Mouse (Mus musculus): ENCODE measurements around the gene Rftn2.

Gene Rftn2

DNA sequence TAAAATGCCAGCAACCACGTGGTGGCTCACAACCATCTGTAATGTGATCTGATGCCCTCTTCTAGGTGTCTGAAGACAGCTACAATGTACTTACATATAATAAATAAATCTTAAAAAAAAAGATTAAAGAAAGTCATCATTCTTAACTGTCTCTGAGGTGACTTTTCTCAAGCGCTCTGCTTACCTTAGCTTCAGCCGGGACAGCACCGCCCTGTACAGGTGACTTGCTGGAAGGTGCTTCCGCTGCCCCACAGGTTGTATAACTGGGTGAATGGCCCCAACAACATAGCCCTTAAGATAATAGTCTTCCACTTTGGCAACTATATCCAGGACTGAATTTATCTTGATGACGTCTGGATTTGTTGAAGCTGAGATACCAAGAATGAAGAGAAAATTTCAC is 12.6 kb downstream of the Rftn2 start:
- in situ Hi-C loops (cut with MboI; ENCODE audit: low pct_unique_long_range_greater_than_20kb in 1 of 2, low sequenced_read_pairs in 2 of 2, unreplicated experiment in 1 of 2) = no loop called here

DNA sequence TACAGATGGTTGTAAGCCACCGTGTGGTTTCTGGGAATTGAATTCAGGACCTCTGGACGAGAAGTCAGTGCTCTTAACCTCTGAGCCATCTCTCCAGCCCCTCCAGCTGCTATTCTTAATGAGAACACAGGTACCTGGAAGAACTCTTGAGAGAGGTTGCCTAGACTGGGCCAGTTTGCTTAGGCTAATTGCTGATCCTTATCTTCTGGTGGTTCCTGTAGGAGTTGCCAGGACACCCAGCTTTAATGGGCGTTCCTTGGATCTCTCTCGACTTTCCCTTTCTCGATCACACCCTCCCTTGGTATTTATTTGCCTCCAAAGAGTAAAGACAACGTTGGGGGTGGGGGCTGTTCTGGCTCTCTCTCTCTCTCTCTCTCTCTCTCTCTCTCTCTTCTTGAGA is 13.1 kb downstream of the Rftn2 start:
- in situ Hi-C loops (cut with MboI; ENCODE audit: low pct_unique_long_range_greater_than_20kb in 1 of 2, low sequenced_read_pairs in 2 of 2, unreplicated experiment in 1 of 2) = no loop called here

DNA sequence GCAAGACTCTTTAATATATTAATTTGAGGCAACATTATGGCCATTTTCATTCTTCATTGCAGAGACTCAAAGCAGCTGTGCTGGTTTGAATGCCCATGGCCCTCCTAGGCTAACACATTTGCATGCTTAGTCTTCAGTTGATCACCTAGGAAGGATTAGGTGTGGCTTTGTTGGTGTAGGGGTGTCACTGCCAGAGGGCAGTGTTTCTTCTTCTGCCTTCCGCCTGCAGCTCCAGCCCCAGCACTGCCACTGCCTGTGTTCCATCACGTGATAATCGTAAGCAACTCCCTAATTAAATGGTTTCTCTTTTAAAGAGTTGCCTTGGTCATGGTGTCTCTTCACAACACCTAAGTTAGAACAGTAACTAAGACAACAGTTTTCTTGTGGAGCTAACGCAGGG is 13.8 kb downstream of the Rftn2 start:
- in situ Hi-C loops (cut with MboI; ENCODE audit: low pct_unique_long_range_greater_than_20kb in 1 of 2, low sequenced_read_pairs in 2 of 2, unreplicated experiment in 1 of 2) = no loop called here

DNA sequence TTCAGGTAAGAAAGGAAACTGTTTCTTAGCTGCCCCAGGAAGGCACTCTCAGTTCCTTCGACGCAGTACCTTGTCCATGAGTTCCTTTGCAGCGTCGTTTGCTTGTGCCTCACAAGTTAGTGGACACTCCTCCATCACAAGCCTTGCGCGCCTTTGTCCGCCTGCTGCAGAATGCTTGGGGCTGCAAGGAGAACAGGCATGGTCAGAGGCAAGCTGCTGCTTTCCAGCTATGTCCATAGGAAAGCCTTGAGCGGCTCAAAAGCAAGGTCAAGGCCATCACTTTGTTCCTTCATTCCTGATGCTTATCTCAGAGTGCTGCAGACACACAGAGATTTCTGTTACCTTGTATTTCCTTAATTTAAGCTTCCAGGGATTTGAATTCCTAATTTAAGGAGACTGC is 15.5 kb downstream of the Rftn2 start:
- in situ Hi-C loops (cut with MboI; ENCODE audit: low pct_unique_long_range_greater_than_20kb in 1 of 2, low sequenced_read_pairs in 2 of 2, unreplicated experiment in 1 of 2) = no loop called here

DNA sequence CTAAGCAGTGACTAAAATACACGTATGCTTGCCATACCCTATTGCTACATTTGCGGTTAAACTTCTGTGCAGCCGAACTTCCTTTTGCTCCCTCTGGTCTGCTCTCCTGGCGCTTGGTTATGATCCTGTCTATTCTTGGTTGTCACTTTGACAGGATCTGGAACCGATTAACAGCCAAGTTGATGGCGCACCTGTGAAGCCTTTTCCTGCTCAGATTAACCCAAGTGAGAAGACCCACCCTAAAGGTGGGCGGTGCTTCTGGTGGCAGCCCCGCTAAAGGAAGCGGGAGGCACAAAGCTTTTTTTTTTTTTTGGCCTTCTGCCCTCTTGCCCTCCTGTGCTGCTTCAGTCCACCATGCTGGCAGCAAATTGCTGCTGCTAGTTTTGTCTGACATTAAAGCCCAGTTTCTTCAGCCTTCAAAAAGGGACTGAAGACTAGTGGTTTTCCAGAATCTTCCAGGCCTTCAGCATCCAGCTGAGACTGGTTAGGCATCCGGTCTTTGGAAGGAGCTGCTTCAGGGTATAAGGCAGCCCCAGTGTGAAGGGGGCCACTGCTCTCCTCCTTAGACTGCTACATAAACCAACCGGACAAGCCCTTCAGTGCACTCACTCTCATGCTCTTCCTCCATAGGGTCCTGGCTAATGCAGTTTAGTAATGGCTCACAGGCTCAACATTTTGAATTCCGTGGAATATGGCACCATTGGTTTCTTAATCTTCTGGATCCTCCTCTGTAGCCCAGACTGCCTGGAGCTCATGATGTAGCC is 16.2 kb downstream of the Rftn2 start:
- in situ Hi-C loops (cut with MboI; ENCODE audit: low pct_unique_long_range_greater_than_20kb in 1 of 2, low sequenced_read_pairs in 2 of 2, unreplicated experiment in 1 of 2) = no loop called here

DNA sequence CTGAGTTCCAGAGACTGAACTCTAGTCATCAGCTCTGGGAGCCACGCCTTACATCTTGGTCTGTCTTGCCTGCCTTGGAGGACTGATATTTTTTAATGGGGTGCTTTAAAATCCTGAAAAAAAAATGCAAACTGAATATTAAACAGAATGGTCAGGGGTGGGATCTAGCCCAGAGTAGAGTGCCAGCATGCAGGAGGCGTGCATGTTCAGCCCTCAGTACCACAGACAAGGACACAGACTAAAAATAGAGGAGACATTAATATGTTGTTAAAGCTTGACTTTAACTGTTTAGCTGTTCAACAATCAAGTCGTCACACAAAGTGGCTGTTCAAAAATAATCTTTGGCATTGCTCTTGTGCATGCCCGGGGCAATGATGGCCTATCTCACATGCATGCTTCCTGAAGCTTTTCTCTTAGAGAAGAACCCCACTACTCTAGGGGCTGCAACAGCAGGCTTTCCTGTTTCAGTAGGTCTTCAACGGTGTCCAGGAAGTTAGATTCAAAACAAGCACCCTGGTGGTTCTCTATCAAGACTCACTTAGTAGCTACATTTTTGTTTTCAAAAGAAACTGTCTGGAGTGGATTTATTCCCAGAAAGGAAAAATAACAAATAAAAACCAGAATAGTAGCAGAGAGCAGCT is 18.0 kb downstream of the Rftn2 start:
- in situ Hi-C loops (cut with MboI; ENCODE audit: low pct_unique_long_range_greater_than_20kb in 1 of 2, low sequenced_read_pairs in 2 of 2, unreplicated experiment in 1 of 2) = no loop called here

DNA sequence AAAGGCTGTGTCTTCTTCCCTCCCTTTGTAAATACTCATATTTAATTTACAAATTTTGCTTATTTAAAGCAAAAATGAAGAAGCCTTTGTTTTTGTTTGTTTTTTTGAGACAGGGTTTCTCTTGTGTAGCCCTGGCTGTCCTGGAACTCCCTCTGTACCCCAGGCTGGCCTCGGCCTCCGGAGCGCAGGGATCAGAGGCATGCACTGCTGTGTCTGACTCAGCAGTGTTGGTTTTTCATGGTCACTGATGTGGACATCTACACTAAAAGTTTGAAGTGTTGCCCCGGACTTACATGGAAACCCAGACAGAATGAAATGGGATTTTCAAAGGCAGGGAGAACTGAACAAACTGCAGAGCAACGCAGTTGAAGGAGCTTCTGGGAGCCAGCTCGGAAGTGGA is 19.0 kb downstream of the Rftn2 start:
- in situ Hi-C loops (cut with MboI; ENCODE audit: low pct_unique_long_range_greater_than_20kb in 1 of 2, low sequenced_read_pairs in 2 of 2, unreplicated experiment in 1 of 2) = no loop called here

DNA sequence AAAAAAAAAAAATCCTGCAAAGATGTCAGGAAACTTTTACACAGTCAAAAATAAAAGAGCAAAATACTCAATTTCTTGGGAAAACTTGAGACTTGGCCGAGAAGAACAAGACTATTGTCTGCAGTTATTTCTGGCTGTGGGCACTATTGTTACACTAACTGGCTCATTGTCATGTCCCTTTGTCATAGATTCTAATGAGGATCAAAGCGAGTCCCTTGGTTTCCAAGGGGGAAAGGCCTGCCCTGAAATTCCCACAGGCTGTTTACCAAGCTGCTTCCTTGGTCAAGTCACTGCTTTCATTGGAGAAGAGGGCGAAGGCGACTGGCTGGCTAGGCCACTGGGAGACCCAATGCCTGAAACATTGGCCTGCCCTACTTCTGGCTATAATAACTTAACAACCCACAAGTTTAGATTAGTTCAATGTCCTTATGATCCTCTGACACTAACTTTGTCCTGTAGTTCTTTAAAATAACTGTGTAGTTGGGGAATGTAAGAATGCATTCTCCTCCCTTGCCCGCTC is 20.7 kb downstream of the Rftn2 start:
- in situ Hi-C loops (cut with MboI; ENCODE audit: low pct_unique_long_range_greater_than_20kb in 1 of 2, low sequenced_read_pairs in 2 of 2, unreplicated experiment in 1 of 2) = no loop called here

DNA sequence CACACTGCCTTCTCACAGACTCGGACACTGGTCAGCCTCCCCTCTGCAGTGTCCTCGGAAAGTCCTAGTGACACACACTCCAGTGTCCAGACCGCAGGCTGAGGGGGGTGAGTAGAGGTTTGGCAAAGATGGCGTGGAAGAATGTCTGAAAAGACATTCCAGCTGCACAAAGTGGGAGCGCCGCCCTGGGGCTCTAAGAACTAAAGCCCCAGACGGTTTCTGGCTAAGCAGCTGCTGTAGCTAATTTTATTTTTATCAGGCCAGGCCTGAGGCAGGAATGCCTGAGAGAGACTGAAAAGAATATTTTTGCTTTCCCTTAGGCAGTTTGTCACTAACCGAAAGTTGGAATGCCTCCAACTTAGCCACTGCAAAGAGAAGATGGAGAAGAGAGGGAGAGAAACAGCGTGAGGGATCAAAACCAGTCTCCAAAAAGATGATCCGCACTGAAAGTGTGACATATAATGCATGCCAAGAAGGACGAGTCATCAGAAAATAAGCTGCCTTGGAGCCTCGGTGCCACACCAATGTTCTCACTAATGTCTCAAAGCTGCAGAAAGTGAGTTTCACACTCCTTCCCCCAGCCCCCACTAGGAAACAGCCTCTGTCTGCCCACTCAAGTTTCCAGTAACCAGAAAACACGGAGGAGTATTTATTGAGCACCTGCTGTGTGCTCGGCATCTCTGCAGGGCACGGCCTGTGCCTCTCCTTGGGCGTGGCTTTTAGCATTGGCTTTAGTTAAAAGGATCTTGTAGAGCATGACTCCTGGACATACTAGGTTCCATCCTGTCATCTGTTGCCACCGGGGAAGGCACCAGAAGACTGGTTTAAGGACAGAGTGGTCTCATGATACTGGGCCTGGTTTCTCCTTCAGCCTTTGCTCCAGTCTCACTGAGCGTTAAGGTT is 24.5 kb downstream of the Rftn2 start:
- in situ Hi-C loops (cut with MboI; ENCODE audit: low pct_unique_long_range_greater_than_20kb in 1 of 2, low sequenced_read_pairs in 2 of 2, unreplicated experiment in 1 of 2) = no loop called here

DNA sequence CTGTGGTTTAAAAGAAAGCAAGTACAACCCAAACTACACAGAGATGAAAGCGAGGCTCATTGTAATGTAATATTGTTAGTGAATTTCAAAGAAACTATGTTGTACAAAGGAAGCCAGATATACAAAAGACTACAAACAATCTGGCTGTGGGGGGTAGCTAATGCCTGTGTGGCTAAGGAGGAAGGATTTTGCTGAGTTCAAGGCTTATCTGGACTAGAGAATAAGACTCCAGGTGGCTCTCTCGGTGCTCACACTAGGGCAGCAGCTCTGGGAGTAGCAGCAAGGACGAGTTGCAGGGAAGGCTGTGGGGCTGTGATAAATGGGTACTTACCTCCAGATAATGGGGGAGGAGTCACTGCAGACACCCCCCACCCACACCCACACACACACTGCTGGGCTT is 27.9 kb downstream of the Rftn2 start:
- in situ Hi-C loops (cut with MboI; ENCODE audit: low pct_unique_long_range_greater_than_20kb in 1 of 2, low sequenced_read_pairs in 2 of 2, unreplicated experiment in 1 of 2) = no loop called here

DNA sequence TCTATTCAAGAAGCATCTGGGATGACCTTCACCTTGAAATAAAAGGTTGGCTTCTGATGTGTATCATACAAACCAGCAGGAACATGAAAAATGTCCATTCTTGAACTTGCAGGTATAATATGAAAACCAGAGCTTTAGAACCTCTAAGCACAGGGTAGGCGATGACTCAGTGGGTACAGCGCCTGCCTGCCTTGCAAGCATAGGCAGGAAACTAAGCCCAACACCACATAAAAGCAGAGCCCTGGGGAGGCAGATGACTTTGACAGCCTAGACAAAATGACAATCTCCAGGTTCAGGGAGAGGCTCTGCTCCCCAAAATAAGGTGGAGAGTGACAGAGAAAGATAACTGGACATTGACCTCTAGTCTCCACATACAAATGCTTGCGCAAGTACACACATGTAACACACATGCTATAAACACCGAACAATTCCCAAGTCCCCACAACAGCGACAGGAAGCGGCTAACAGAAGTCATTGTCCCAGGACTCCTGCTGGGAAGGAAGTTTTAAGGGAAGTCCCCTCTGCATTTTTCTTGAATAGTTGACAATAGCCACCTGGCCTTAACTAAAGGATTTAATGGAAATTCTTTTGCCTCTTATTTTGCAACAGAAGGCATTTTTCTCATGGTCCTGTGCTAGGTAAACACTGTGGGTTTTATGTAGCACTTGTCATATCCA is 30.1 kb downstream of the Rftn2 start:
- in situ Hi-C loops (cut with MboI; ENCODE audit: low pct_unique_long_range_greater_than_20kb in 1 of 2, low sequenced_read_pairs in 2 of 2, unreplicated experiment in 1 of 2) = no loop called here

DNA sequence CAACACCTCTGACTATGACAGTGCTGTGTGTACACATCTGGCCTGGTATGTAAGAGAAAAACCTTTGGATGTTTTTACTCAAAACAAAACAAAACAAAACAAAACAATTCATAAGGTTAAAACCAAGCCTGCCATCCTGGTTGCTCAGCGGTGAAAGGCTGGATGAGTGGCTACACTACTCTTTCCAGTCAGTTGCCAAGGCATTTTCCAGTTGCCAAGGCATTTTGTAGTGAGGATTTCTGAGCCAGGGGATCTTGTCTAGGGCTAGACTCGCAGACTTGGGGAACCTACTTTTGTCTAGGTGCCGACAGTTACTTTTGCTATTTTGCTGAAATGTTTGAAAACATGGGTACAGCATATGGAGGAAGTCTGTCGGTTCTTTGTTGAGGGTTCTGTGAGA is 31.6 kb downstream of the Rftn2 start:
- in situ Hi-C loops (cut with MboI; ENCODE audit: low pct_unique_long_range_greater_than_20kb in 1 of 2, low sequenced_read_pairs in 2 of 2, unreplicated experiment in 1 of 2) = no loop called here

DNA sequence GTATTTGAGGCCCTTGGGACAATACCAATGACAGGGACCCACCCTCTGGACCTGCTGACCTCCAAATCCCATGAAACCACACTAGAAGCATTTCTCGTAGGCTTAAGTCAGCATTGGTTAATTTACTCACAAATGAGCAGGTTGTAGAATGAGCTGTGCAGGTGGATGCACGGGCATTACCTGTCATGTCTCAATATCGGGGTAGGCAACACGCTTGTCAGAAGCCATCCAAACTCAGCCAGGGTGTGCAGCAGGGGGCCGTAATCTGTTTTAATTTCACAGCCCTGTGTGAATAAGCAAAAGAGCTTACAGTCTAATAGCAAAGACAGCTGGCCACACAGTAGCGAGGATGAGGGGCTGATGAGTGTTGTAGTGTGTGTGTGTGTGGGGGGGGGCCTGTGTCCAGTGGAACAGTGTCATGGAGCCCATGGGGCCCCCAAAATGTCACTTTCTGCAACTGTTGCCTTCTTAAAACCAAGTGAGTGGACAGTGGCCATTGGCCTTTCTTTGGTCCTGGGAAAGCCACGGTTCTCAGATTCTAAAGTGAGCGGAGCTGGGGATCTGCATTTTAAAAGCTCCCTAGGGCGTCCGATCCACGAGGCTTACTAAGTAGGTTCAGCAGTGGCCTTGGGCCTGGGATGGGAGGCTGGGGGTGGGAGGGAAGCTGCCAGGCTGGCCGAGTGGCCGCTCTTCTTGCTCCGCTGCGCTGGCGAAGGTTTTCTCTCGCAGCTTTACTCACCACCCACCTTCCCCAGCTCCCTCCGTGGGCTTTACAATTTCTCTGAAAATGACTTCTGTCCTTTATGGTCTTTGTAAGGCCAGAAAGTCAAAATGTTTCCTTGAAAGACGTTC is 32.3 kb downstream of the Rftn2 start:
- in situ Hi-C loops (cut with MboI; ENCODE audit: low pct_unique_long_range_greater_than_20kb in 1 of 2, low sequenced_read_pairs in 2 of 2, unreplicated experiment in 1 of 2) = loop anchor here in 1 of 2 experiments (5.0 kb wide), 2 partner anchors 43 to 188 kb away; partner anchors contain the start of gene Mars2

DNA sequence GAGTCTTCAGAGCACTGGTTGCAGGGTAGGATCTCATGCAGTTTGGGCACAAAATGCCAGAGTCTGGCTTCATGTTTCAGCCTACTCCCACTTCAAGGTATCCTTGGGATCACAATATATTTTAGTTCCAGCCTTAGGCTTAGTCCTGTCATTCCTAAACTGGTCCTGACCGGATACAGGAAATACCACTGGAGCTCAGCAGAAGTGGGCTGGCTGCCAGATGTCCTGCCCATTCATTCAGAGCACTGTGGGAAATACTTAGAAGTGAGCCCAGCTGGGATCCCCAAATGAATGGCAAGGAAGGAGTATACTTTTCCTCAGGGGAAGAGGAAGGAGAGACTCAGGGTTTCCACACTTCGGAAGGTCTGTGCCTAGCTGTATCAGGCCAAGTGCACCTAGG is 33.3 kb downstream of the Rftn2 start:
- in situ Hi-C loops (cut with MboI; ENCODE audit: low pct_unique_long_range_greater_than_20kb in 1 of 2, low sequenced_read_pairs in 2 of 2, unreplicated experiment in 1 of 2) = loop anchor here in 1 of 2 experiments (5.0 kb wide), 2 partner anchors 44 to 189 kb away; partner anchors contain the start of gene Mars2

DNA sequence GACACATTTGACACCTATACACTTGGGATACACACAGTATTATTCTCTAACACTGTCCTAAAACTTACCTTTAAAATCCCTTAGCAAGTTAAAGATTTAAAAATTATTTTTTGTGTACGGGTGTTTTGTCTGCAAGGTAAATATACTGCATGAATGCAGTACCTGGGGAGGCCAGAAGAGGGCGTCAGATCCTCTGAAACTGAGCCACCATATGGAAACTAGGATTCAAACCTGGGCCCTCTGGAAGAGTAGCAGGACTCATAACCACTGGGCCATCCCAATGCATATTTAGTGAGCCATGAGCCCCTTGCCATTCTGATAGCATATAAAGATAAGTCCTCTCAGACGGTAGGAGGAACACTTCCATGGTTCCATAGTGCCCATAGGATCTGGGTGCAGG is 33.8 kb downstream of the Rftn2 start:
- in situ Hi-C loops (cut with MboI; ENCODE audit: low pct_unique_long_range_greater_than_20kb in 1 of 2, low sequenced_read_pairs in 2 of 2, unreplicated experiment in 1 of 2) = loop anchor here in 1 of 2 experiments (5.0 kb wide), 2 partner anchors 44 to 189 kb away; partner anchors contain the start of gene Mars2

DNA sequence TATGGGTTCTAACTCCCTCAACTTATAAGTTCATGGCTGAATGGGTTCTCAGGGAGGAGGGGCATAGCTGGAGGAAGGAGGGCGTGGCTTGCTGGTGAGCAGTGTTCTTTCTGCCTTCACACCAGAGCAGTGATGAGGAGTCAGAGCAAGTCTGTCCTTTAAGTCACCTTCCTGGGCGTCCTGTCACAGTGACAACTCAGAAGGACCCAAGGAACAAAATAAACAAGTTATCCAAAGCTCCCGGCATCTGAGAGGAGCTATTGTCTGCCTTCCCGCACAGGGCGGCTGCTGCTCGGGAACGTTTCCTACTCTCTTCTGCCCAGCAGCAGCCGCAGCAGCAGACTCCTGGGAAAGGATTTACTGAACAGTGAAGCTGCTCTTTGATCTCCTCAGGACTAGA is 34.6 kb downstream of the Rftn2 start:
- in situ Hi-C loops (cut with MboI; ENCODE audit: low pct_unique_long_range_greater_than_20kb in 1 of 2, low sequenced_read_pairs in 2 of 2, unreplicated experiment in 1 of 2) = loop anchor here in 1 of 2 experiments (5.0 kb wide), 2 partner anchors 45 to 190 kb away; partner anchors contain the start of gene Mars2

DNA sequence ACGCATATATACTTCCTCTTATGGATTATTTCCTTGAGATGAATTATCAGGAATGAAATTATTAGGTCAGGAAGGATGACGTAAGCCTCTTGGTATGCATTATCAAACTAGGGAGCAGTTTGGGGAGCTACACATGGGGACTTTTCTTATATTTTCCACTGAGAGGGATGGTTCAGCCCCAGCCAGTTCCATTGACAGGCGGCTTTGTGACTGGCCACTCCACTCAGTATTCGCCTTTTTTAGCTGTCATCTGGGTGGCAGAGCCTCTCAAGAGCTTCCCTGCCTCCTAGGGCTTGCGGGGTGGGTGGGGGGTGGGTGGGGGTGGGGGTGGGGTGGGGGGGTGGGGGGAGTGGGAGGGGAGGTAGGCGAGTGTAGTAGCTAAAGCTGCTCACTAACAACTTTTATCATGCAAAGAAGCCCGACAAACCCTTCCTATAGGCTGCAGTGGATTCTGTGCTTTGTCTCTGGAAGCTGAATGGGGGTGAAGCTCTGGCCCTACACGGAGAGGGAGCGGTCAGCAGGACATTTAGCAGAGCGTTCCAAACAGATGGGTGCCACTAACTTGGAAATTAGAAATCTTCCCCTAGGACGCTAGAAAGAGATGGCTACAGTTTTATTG is 39.9 kb downstream of the Rftn2 start:
- in situ Hi-C loops (cut with MboI; ENCODE audit: low pct_unique_long_range_greater_than_20kb in 1 of 2, low sequenced_read_pairs in 2 of 2, unreplicated experiment in 1 of 2) = no loop called here
